Mouse (Mus musculus) CH12.LX (cell line): ENCODE measurements around the gene Cntrob.

ENCODE experiments used
- CTCF ChIP-seq, 2 experiments: IDR thresholded peaks in 1 of 2; conservative IDR thresholded peaks in 1 of 2; 2 replicates each; pipeline ENCODE4 v1.5.1; 2011 to 2012; ENCODE audit warnings: low read depth in 2 of 2, low read length in 2 of 2, improper control_type of control experiment in 1 of 2, inconsistent platforms in 1 of 2, mild to moderate bottlenecking in 1 of 2, moderate library complexity in 1 of 2
- ELF1 ChIP-seq: IDR thresholded peaks from 2 replicates; pipeline ENCODE4 v1.6.1; 2014; ENCODE audit warnings: low read depth, mild to moderate bottlenecking, inconsistent platforms, low read length, improper control_type of control experiment
- EP300 ChIP-seq: IDR thresholded peaks from 2 replicates; pipeline ENCODE4 v1.6.1; 2011; ENCODE audit warnings: low read length, improper control_type of control experiment
- NRF1 ChIP-seq: IDR thresholded peaks from 2 replicates; pipeline ENCODE4 v1.6.1; 2014; ENCODE audit warnings: low read depth, mild to moderate bottlenecking, inconsistent platforms, low read length, improper control_type of control experiment, moderate library complexity
- PAX5 ChIP-seq: IDR thresholded peaks from 2 replicates; pipeline ENCODE4 v1.6.1; 2012; ENCODE audit warnings: low read length, inconsistent platforms, mixed read lengths
- SIN3A ChIP-seq: IDR thresholded peaks from 2 replicates; pipeline ENCODE4 v1.6.1; 2012; ENCODE audit warnings: low read length, improper control_type of control experiment, inconsistent platforms
- ZNF384 ChIP-seq: IDR thresholded peaks from 2 replicates; pipeline ENCODE4 v1.6.1; 2012; ENCODE audit warnings: low read depth, low read length, improper control_type of control experiment, inconsistent platforms

DNA sequence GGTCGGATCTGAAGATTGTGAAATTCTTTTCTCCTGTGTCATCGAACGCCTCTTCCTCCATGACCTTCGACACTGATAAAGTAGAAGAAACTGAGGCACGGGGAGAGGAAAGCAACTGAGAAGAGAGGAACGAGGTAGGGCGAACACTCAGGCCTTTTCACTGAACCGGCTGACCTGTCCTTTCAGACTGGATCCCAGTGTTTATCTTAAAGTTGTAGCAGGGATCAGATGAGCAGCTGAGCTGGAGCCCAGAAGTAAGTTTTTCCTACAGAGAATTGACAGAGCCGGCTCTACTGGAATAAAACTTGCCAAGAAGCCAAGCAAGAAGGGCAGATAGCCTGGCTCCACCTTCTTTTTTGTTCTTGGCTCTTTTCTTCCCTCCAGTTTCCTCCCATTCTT, 47.2 kb upstream of the Cntrob start:
- TF ChIP-seq SIN3A (no peak), ZNF384 (no peak), EP300 (no peak), NRF1 (no peak), PAX5 (no peak), CTCF (conservative IDR thresholded peaks at IDR 0.05 in 1 of 2, IDR thresholded peaks at IDR 0.05 in 1 of 2; ENCODE audit: low read depth in 2 of 2, low read length in 2 of 2) (no peak), ELF1 (no peak)
